Mouse (Mus musculus) limb, embryonic 12.5 days (tissue): ENCODE results near the gene Mamdc2. TPM values are rescaled to one million over a fixed set of nuclear protein-coding genes. Genes with fewer than 3 reads are reported as not detected.

Source experiments
- ATAC-seq: fragments of 200-750 bp; cut with Nextera tagmentation; 2 replicates; pipeline ENCODE4 v1.8.0; 2017; ENCODE audit warnings: low read depth, moderate TSS enrichment; ENCODE audit not compliant: insufficient number of reproducible peaks, insufficient read depth, low FRiP score, low TSS enrichment
- H3K27ac ChIP-seq: fragments of 300-500 bp; sonication (generic); 2 replicates; pipeline ENCODE4 v1.5.1; 2016; ENCODE audit warnings: mild to moderate bottlenecking, moderate library complexity
- H3K27me3 ChIP-seq: fragments of 300-500 bp; sonication (generic); 2 replicates; pipeline ENCODE4 v1.6.1; 2016; ENCODE audit warnings: mild to moderate bottlenecking, moderate library complexity
- H3K36me3 ChIP-seq: fragments of 300-500 bp; sonication (generic); 2 replicates; pipeline ENCODE4 v1.6.1; 2016; ENCODE audit warnings: mild to moderate bottlenecking, moderate library complexity
- H3K4me1 ChIP-seq: fragments of 300-500 bp; sonication (generic); replicated peaks from 2 replicates; pipeline ENCODE4 v1.6.1; 2016
- H3K4me2 ChIP-seq: fragments of 300-500 bp; sonication (generic); 2 replicates; pipeline ENCODE4 v1.6.1; 2016; ENCODE audit warnings: mild to moderate bottlenecking, moderate library complexity
- H3K4me3 ChIP-seq: fragments of 300-500 bp; sonication (generic); replicated peaks from 2 replicates; pipeline ENCODE4 v1.5.1; 2016; ENCODE audit warnings: mild to moderate bottlenecking
- H3K9ac ChIP-seq: fragments of 300-500 bp; sonication (generic); replicated peaks from 2 replicates; pipeline ENCODE4 v1.6.1; 2016; ENCODE audit warnings: mild to moderate bottlenecking, moderate library complexity
- H3K9me3 ChIP-seq: fragments of 300-500 bp; sonication (generic); 2 replicates; pipeline ENCODE4 v1.6.1; 2016; ENCODE audit warnings: mild to moderate bottlenecking, moderate library complexity
- WGBS: fragments of 180-500 bp; shearing (Covaris S2); methylation state at CpG from one replicate; pipeline ENCODE4 v1.1.7; 2016; 5-methylcytosine and 5-hydroxymethylcytosine counted together
- polyA plus RNA-seq: library from polyadenylated mRNA; unstranded; fragments of >200 nt; fragmentation: Nextera tagmentation; extraction: Ambion mirVana; gene quantifications from 2 replicates; pipeline ENCODE4 v1.2.1, GENCODE M21; 2016

Gene Mamdc2
- polyA plus RNA-seq, 1 experiment from 2014 or later, result 1.2 TPM

DNA sequence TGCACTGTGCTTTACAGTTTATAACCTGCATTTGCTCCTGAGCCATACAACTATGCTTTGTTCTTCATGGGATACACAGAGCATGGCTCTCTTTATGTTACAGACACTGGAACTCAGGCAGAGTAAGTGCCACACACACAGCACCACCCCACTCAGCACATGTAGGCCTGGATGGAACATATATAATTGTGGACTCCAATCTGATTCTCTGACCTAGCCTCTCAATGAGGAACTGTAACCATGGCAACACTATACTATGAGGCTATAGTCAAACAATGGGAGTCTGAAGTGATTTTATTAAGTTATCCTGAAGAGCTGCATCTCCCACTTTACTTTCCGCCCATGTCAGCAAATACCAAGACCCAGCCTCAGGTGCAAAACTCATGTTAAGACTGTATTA lies 30.6 kb downstream of the Mamdc2 start:
- Histone ChIP-seq H3K27ac (no peak overlapping the region), H3K4me2 (no peak overlapping the region), H3K36me3 (no peaks in the 10 kb centered on the region), H3K27me3 (no peaks in the 10 kb centered on the region), H3K4me3 (no peak overlapping the region), H3K9me3 (no peaks in the 10 kb centered on the region), H3K9ac (no peak overlapping the region), H3K4me1 (no peaks in the 10 kb centered on the region)
- ATAC-seq, result no peak
- WGBS, result 97% methylated on average over 1 of the region's 1 CpGs

DNA sequence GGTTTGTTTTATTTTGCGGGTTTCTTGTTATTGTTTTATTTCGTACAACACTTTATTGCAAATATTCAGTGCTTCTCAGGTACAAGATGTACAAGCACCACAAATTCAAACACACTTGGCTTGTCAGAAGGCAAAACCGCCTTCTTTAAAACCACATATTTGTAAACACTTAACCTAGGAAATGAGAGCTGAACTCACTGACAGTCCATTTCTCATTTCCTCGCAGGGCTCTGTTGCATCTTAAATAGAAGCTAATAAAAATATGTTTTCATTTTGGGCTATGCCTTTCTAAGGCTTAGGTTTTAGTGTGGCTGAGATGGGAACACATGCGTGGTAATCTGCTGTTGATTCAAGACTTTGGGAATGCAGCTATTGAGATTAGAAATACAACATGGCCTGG lies 37.4 kb downstream of the Mamdc2 start:
- WGBS, result 84% methylated on average over 5 of the region's 5 CpGs
- Histone ChIP-seq H3K27ac (no peak overlapping the region), H3K4me2 (no peak overlapping the region), H3K36me3 (no peaks in the 10 kb centered on the region), H3K27me3 (no peaks in the 10 kb centered on the region), H3K4me3 (no peak overlapping the region), H3K9ac (no peak overlapping the region), H3K9me3 (no peaks in the 10 kb centered on the region), H3K4me1 (no peaks in the 10 kb centered on the region)
- no peak for ATAC-seq

DNA sequence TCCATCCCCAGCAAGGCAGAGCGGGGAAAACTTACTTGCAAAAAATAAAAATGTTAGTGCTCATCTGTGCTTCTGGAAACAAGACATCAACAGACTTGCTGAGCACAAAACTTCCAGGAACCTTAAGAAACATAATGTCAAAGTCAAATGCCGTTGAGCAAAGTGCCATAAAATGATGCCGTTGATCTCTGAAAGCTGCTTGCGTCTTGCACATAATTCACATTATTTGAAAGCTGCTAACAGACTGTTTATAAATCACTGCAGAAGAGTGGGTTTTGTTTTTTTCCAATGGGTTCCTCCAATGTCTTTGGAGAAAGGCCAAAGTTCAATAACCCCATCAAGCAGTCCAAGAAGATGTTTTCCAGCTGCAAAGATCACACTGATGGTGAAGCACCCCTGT lies 37.9 kb downstream of the Mamdc2 start:
- no peak overlapping the region for H3K4me3 ChIP-seq
- H3K9ac ChIP-seq, result no peak overlapping the region
- H3K27me3 ChIP-seq, result no peaks in the 10 kb centered on the region
- no peaks in the 10 kb centered on the region for H3K4me1 ChIP-seq
- H3K4me2 ChIP-seq, result no peak overlapping the region
- WGBS, result 64% methylated on average over 4 of the region's 4 CpGs
- no peak overlapping the region for H3K27ac ChIP-seq
- no peak for ATAC-seq
- no peaks in the 10 kb centered on the region for H3K36me3 ChIP-seq
- no peaks in the 10 kb centered on the region for H3K9me3 ChIP-seq

GRCm38 (mm10) chr19:23401469-23402135 lies 46.6 kb downstream of the Mamdc2 start:
- Histone ChIP-seq H3K9ac (no peak overlapping the region), H3K4me3 (no peak overlapping the region), H3K27me3 (no peaks in the 10 kb centered on the region), H3K36me3 (no peaks in the 10 kb centered on the region), H3K27ac (no peak overlapping the region), H3K4me1 (0 out of 2 replicates have a peak, but pooled peaks cover 4% of the 10 kb centered on the region), H3K4me2 (no peak overlapping the region), H3K9me3 (no peaks in the 10 kb centered on the region)
- WGBS, result 22% methylated on average over 12 of the region's 12 CpGs
- no peak for ATAC-seq

DNA sequence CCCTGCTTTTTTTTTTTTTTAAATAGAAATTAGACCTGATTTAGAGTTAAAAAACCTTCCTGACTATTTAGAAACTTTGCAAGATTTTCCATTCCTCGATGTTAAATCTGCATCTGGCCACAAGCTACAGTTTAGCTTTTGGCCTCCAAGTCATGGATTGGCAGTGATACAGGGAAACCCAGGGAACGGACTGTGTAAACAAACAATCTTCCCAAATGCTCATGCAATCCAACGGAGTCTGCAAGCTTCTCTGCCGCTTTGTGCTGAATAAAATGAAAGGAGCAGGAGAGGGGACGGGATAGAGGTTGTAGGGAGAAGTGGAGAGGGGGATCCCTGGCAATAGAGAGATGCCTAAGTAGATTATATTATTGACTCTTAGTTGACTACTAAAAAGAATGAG lies 47.8 kb downstream of the Mamdc2 start:
- Histone ChIP-seq H3K4me1 (0 out of 2 replicates have a peak, but pooled peaks cover 4% of the 10 kb centered on the region), H3K4me2 (no peak overlapping the region), H3K4me3 (no peak overlapping the region), H3K9me3 (no peaks in the 10 kb centered on the region), H3K27ac (no peak overlapping the region), H3K27me3 (no peaks in the 10 kb centered on the region), H3K36me3 (no peaks in the 10 kb centered on the region), H3K9ac (no peak overlapping the region)
- 67% methylated on average over 5 of the region's 5 CpGs for WGBS
- no peak for ATAC-seq

DNA sequence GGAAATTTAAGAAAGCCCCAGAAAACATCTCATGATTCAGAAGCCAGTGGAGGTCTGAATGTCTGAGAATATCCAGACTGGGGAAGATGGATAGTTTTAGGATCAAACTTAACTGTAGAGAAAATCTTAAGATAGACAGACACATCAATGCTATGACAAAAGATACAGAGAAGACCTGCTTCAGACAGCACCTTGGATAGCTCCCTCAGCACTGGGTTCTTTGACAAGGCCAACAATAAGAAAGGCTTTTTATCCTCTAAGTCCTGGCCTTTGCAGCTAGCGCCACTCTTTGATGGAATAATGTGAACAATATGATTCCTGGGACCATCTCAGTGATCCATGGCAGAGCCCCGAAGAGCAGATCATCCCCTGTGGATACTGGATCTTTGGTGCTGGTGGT lies 52.3 kb downstream of the Mamdc2 start:
- Histone ChIP-seq H3K9me3 (no peaks in the 10 kb centered on the region), H3K27me3 (no peaks in the 10 kb centered on the region), H3K4me2 (no peak overlapping the region), H3K27ac (no peak overlapping the region), H3K4me3 (no peak overlapping the region), H3K9ac (no peak overlapping the region), H3K36me3 (no peaks in the 10 kb centered on the region), H3K4me1 (no peaks in the 10 kb centered on the region)
- ATAC-seq, result no peak
- 57% methylated on average over 2 of the region's 2 CpGs for WGBS

GRCm38 (mm10) chr19:23394597-23394996 lies 53.6 kb downstream of the Mamdc2 start:
- H3K4me3 ChIP-seq, result no peak overlapping the region
- no peak overlapping the region for H3K27ac ChIP-seq
- no peak overlapping the region for H3K9ac ChIP-seq
- no peaks in the 10 kb centered on the region for H3K27me3 ChIP-seq
- H3K4me1 ChIP-seq, result no peaks in the 10 kb centered on the region
- 79% methylated on average over 1 of the region's 1 CpGs for WGBS
- no peaks in the 10 kb centered on the region for H3K9me3 ChIP-seq
- no peak overlapping the region for H3K4me2 ChIP-seq
- no peak for ATAC-seq
- no peaks in the 10 kb centered on the region for H3K36me3 ChIP-seq

DNA sequence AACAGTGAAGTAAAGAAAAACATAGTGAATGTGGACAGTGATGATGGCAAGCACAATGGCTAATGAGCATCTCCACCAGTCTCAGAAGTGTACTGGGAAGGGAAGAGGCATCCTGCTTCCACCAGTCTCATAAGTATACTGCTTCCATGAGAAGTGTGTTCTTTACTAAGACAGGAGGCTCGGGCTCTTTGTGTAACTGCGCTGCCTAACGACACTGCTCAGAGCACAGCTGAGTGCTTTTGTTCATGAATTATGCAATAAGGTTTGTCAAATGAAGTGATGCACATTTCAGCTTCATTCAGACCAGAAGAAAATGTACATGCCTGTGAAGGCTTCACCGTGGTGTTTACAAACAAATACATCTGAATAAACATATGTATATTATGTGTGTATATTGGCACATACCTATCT lies 59.4 kb downstream of the Mamdc2 start:
- 77% methylated on average over 4 of the region's 4 CpGs for WGBS
- no peak overlapping the region for H3K4me3 ChIP-seq
- H3K27ac ChIP-seq, result no peak overlapping the region
- no peak overlapping the region for H3K4me2 ChIP-seq
- no peaks in the 10 kb centered on the region for H3K4me1 ChIP-seq
- no peaks in the 10 kb centered on the region for H3K27me3 ChIP-seq
- no peaks in the 10 kb centered on the region for H3K36me3 ChIP-seq
- H3K9ac ChIP-seq, result no peak overlapping the region
- no peak for ATAC-seq
- H3K9me3 ChIP-seq, result no peaks in the 10 kb centered on the region

- ATAC-seq, result no peak
- WGBS, result 33% methylated on average over 7 of the region's 7 CpGs
- Histone ChIP-seq H3K9me3 (no peaks in the 10 kb centered on the region), H3K27ac (no peak overlapping the region), H3K9ac (no peak overlapping the region), H3K27me3 (no peaks in the 10 kb centered on the region), H3K4me1 (no peaks in the 10 kb centered on the region), H3K4me2 (no peak overlapping the region), H3K36me3 (no peaks in the 10 kb centered on the region), H3K4me3 (no peak overlapping the region)
Measured at GRCm38 (mm10) chr19:23388083-23388861, 60.0 kb downstream of the Mamdc2 start.

DNA sequence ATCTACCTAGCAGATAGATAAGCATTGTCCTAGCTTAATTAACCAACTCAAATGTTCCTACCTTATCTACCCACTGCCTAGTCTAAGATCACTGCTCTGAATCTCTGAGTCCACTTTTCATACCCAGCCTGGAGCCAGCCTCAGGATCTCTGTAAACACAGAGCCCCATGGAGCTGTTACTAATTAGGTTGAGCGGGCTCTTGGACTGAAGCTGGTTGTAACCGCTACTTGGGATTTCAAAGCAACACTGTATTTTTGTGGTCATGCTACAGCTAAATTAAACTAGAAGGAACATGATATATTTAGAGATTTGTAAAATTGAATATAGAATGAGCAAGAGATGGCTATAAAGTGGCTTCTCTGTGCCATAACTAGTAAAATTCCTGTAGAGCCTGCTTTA lies 65.8 kb downstream of the Mamdc2 start:
- H3K4me3 ChIP-seq, result no peak overlapping the region
- no peaks in the 10 kb centered on the region for H3K36me3 ChIP-seq
- no peak overlapping the region for H3K4me2 ChIP-seq
- no peaks in the 10 kb centered on the region for H3K4me1 ChIP-seq
- 37% methylated on average over 2 of the region's 2 CpGs for WGBS
- no peak for ATAC-seq
- H3K9ac ChIP-seq, result no peak overlapping the region
- no peaks in the 10 kb centered on the region for H3K9me3 ChIP-seq
- no peak overlapping the region for H3K27ac ChIP-seq
- no peaks in the 10 kb centered on the region for H3K27me3 ChIP-seq

DNA sequence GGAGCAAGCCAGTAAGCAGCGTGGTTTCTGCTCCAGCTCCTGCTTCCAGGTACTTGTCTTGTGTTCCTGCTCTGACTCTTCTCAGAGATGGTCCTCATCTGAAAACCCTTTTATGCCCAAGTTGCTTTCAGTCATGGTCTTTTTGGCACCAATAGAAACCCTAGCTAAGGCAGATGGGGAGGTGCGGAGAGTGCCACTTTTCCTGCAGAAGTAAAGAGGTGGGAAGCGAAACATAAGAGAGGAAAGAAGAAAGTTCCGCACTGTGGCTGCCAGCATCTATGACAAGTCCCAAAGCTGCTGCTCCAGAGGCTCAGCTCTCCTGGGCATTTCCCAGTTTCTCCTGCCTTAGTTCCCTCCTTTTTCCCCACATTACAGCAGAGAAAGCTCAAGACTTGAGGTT lies 67.3 kb downstream of the Mamdc2 start:
- WGBS, result 93% methylated on average over 4 of the region's 4 CpGs
- Histone ChIP-seq H3K4me3 (no peak overlapping the region), H3K36me3 (no peaks in the 10 kb centered on the region), H3K4me1 (no peaks in the 10 kb centered on the region), H3K9me3 (no peaks in the 10 kb centered on the region), H3K27ac (no peak overlapping the region), H3K27me3 (no peaks in the 10 kb centered on the region), H3K9ac (no peak overlapping the region), H3K4me2 (no peak overlapping the region)
- ATAC-seq, result no peak
